Mouse (Mus musculus): ENCODE data around the gene Aspg.

- TF ChIP-seq CTCF (IDR thresholded peaks at IDR 0.05; ENCODE audit: low read depth) (no peak), EP300 (IDR thresholded peaks at IDR 0.05; ENCODE audit: low read depth) (no peak)
Measured at GRCm38 (mm10) chr12:112130957-112131356, 24.5 kb downstream of the Aspg start.
